Mouse (Mus musculus) cerebellum, adult (tissue): ENCODE data around the gene Gm45233.
"Not testable (repeated sequence)": the region's sequence is repeated elsewhere in the genome, so short reads cannot be mapped to it uniquely, and the experiment has no call there.

Source experiments
- ATAC-seq: cut with Nextera tagmentation; 2 replicates; pipeline ENCODE4 v1.9.2; 2017; ENCODE audit warnings: mild to moderate bottlenecking, moderate library complexity, mixed read lengths; ENCODE audit not compliant: insufficient number of reproducible peaks, low FRiP score, low TSS enrichment

The Gm45233 gene

GRCm38 (mm10) chr7:43443917-43444293 is at the start of gene Gm45233, which contains the start of gene Etfb:
Gm45233 (plus strand) TSS chr7:43444128.
Etfb (plus strand) TSS chr7:43444083.
- peak; percentile 95 for ATAC-seq

- ATAC-seq, result no peak
Measured at GRCm38 (mm10) chr7:43399501-43399900, 44.4 kb upstream of the Gm45233 start.

GRCm38 (mm10) chr7:43402718-43403117 is 41.2 kb upstream of the Gm45233 start:
- ATAC-seq, result no peak

- no peak for ATAC-seq
Measured at GRCm38 (mm10) chr7:43407573-43407972, 36.4 kb upstream of the Gm45233 start.

GRCm38 (mm10) chr7:43408131-43408553 is 35.8 kb upstream of the Gm45233 start, which contains the start of gene Siglecg:
Siglecg (plus strand) TSS chr7:43408204.
- ATAC-seq, result no peak

- no peak for ATAC-seq
Measured at GRCm38 (mm10) chr7:43409084-43409483, 34.8 kb upstream of the Gm45233 start.

- ATAC-seq, result not testable (repeated sequence)
Measured at GRCm38 (mm10) chr7:43411724-43412123, 32.2 kb upstream of the Gm45233 start.

- no peak for ATAC-seq
Measured at GRCm38 (mm10) chr7:43417298-43417697, 26.6 kb upstream of the Gm45233 start.

GRCm38 (mm10) chr7:43422995-43423617 is 20.8 kb upstream of the Gm45233 start:
- ATAC-seq, result peak; percentile 93

GRCm38 (mm10) chr7:43423991-43424625 is 19.8 kb upstream of the Gm45233 start:
- no peak for ATAC-seq

GRCm38 (mm10) chr7:43427406-43427805 is 16.5 kb upstream of the Gm45233 start, which contains the start of gene Lim2:
Lim2 (plus strand) TSS chr7:43427670.
- ATAC-seq, result no peak

GRCm38 (mm10) chr7:43429500-43429899 is 14.4 kb upstream of the Gm45233 start:
- ATAC-seq, result no peak

- no peak for ATAC-seq
Measured at GRCm38 (mm10) chr7:43432891-43433290, 11.0 kb upstream of the Gm45233 start.

- no peak for ATAC-seq
Measured at GRCm38 (mm10) chr7:43434676-43435075, 9.3 kb upstream of the Gm45233 start.

GRCm38 (mm10) chr7:43436341-43437255 is 7.3 kb upstream of the Gm45233 start, which contains the start of gene Nkg7:
Nkg7 (plus strand) TSS chr7:43437073.
- ATAC-seq, result no peak

- no peak for ATAC-seq
Measured at GRCm38 (mm10) chr7:43438611-43439010, 5.3 kb upstream of the Gm45233 start.

GRCm38 (mm10) chr7:43440482-43440881 is 3.4 kb upstream of the Gm45233 start, which contains the start of gene Cldnd2:
Cldnd2 (plus strand) TSS chr7:43440782.
- no peak for ATAC-seq

- ATAC-seq, result no peak
Measured at GRCm38 (mm10) chr7:43441071-43441470, 2.9 kb upstream of the Gm45233 start.

- ATAC-seq, result no peak
Measured at GRCm38 (mm10) chr7:43442684-43443083, 1.2 kb upstream of the Gm45233 start.

GRCm38 (mm10) chr7:43443126-43443916 is 607 bp upstream of the Gm45233 start:
- peak; percentile 69; the same call in 1 of the 2 replicates for ATAC-seq
